Mouse (Mus musculus): ENCODE data around the gene Immt. TPM values are rescaled to one million over a fixed set of nuclear protein-coding genes. Genes with fewer than 3 reads are reported as not detected.

The Immt gene
- 100 to 1,000 TPM; 140 to 141 TPM for total RNA-seq (2021)

DNA sequence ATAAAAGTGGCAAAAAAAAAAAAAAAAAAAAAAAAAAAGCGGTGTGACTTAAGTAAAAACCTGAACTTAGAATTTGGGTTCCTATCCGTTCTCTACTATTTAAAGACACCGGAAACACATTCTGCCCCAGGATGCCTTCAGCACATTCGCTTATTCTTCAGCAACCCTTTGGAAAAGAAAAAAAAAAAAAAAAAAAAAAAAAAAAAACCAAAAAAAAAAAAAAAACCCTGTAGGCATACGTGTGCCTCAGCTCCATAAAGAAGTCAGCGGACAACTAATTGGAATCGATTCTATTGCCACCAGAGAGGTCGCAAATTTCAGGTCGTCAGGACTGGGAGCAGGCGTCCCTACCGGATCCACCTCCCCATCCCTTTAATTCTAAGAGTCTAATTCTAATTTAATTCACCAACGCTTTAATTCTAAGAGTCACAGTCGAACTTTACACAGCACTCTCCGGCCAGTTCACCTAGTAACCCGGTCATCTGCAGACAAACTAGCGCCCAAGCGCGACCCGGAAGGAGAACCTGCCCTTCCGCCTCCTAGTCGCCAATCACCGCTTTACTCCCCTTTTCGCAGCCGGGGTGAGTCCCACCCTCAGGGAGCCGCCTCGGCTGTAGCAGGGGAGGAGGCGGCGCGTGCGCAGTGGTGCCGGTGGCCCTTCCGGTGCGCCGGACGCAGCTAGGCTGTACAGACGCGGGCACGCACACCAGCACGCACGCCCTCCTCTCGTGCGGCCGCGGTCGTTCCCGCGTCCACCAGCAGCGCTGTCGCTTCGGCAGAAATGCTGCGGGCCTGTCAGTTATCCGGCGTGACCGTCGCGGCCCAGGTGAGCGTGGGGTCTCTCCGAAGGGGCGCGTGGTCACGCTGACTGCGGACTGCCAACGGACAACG lies at the start of gene Immt:
Immt (plus strand) TSS at position 642 of the 891 bp plus-strand sequence.
- intact Hi-C loops (cut with DNase I) = loop anchor here (2.0 kb wide), 1 partner anchor 390 kb away; the partner anchor contains the start of gene Rmnd5a
- peak; percentile 97 to 99 for DNase-seq (ENCODE audit: low spot score in 2 of 2)

DNA sequence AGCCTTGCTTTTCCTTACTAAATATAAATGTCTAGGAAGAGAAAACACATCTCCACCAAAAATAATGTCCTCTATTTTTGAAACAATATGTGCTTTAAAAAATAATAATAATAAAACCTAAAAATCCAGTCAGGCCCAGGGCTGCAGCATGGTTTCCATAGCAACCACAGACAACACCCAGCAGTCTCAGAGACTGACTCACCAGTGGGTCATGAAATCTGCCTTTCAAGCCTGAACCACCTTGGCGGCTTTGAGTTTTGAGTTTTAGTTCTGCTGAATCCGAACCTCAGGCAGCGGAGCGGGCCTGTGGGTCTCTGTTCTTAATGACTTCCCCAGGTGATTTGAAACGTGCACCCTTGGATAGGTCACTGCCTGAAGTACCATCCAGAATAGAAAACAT lies 48.0 kb upstream of the Immt start:
- DNase-seq (ENCODE audit: low spot score in 2 of 2) = peak; percentile 37 to 67
- intact Hi-C loops (cut with DNase I) = no loop called here

GRCm38 (mm10) chr6:71788348-71788747 lies 42.8 kb upstream of the Immt start:
- intact Hi-C loops (cut with DNase I) = no loop called here
- DNase-seq (ENCODE audit: low spot score in 2 of 2) = no peak

- no peak for DNase-seq (ENCODE audit: low spot score in 2 of 2)
- intact Hi-C loops (cut with DNase I) = no loop called here
Observed at GRCm38 (mm10) chr6:71791771-71792170, 39.4 kb upstream of the Immt start.

- DNase-seq (ENCODE audit: low spot score in 2 of 2) = no peak
- intact Hi-C loops (cut with DNase I) = no loop called here
Observed at GRCm38 (mm10) chr6:71799391-71799790, 31.7 kb upstream of the Immt start.

DNA sequence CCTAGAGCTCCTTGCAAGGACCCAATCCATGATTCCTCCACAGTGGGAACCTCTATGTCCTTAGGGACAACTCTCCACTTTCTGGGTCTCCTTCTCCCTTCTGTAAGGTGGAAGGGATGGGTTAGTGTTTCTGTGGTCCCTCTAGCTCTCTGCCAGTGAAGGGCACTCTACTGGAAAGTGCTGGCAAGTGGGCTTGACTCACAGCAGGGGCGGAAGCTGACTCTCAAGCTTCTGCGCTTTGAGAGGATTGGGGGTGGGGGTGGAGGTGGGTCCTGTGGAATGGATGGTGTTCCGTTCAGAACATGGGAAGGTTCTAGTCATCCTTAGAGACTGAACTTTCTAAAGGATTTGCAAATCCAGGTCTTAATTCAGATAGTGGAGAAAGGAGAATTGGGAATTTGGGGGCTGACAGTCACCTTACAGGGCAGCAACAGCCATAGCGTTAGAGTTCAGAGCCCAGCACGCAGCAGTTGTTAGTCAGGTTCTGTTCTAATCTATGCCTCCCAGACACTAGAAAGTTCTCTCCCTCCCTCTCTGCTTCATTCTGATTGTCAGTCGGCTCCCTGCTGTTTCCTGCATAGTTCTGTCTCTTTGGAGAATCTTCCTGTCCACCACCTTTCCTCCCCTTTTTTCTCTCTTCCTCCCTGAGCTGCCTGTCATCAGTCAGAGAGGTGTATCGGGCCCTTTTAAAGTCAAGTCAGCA lies 30.0 kb upstream of the Immt start:
- DNase-seq (ENCODE audit: low spot score in 2 of 2) = no peak
- intact Hi-C loops (cut with DNase I) = loop anchor here (2.0 to 10.0 kb wide), 7 partner anchors 28 to 636 kb away; partner anchors contain the start of genes Reep1 and Rnf103

- peak; percentile 53 to 93 for DNase-seq (ENCODE audit: low spot score in 2 of 2)
- intact Hi-C loops (cut with DNase I) = loop anchor here (2.0 to 10.0 kb wide), 7 partner anchors 29 to 637 kb away; partner anchors contain the start of genes Reep1 and Rnf103
Observed at GRCm38 (mm10) chr6:71801714-71802094, 29.4 kb upstream of the Immt start.

DNA sequence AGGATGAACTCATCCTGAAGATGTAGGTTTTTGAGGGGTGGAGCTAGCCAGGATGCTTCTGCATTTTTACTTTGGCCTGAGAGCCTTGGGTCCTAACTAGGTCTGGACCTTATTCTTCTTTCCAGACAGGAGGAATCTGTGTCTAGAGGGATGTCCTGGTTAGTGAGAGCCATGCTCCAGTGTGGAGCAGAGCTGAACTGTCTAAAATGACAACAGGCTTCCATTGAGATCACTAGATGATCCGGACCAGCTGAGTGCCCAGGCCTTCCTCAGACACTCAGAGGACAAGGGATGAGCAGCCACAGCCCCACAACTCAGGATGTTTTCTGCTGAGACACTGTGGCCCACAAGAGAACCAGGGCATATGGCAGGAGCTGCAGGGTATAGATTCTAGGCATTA lies 27.5 kb upstream of the Immt start:
- intact Hi-C loops (cut with DNase I) = loop anchor here (2.0 to 10.0 kb wide), 7 partner anchors 56 to 639 kb away; partner anchors contain the start of genes Kdm3a, Reep1 and Rnf103
- DNase-seq (ENCODE audit: low spot score in 2 of 2) = no peak

GRCm38 (mm10) chr6:71804061-71804829 lies 26.9 kb upstream of the Immt start:
- DNase-seq (ENCODE audit: low spot score in 2 of 2) = peak; percentile 84 to 91
- intact Hi-C loops (cut with DNase I) = loop anchor here (2.0 to 10.0 kb wide), 7 partner anchors 57 to 639 kb away; partner anchors contain the start of genes Kdm3a, Reep1 and Rnf103

DNA sequence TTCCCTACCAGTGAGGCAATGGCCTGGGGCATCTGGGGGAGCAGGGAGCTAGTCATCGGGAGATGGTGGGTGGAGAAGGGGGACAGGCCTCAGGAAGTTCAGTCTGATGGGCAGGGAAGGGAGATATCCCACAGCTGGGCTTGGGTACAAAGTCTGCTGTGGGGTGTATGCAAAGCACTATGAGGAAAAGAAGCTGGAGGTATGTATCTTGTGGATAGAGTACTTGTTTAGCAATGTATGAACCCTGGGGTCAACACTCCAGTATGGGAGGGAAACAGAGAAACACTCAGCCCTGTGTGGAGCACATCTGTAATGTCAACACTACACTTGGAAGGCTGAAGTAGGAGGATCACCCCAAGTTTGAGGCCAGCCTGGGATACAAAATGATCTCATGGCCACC lies 24.4 kb upstream of the Immt start:
- intact Hi-C loops (cut with DNase I) = loop anchor here (10.0 kb wide), 3 partner anchors 312 to 642 kb away; partner anchors contain the start of gene Rnf103
- DNase-seq (ENCODE audit: low spot score in 2 of 2) = no peak

GRCm38 (mm10) chr6:71809890-71810289 lies 21.2 kb upstream of the Immt start:
- intact Hi-C loops (cut with DNase I) = loop anchor here (10.0 kb wide), 3 partner anchors 315 to 645 kb away; partner anchors contain the start of gene Rnf103
- no peak for DNase-seq (ENCODE audit: low spot score in 2 of 2)

DNA sequence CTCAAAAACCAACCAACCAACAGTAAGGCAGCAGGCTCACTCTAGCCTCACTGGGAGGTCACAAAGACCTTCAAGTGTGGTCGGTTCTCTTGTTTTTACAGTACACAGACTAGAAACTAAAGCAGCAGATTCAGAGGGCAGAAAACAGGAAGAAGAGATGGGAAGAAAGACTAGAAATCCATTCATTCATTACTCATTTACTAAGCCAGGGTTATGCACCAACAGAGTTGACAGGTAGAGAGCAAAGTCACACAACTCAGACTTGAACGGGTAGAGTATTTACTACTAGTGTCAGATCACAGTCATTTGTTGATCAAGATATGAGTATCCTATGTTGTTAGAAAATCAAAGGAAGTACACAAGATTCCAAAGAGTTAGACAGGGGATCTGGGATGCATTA lies 18.3 kb upstream of the Immt start:
- intact Hi-C loops (cut with DNase I) = no loop called here
- no peak for DNase-seq (ENCODE audit: low spot score in 2 of 2)

- DNase-seq (ENCODE audit: low spot score in 2 of 2) = no peak
- intact Hi-C loops (cut with DNase I) = loop anchor here (5.0 to 10.0 kb wide), 3 partner anchors 188 to 675 kb away; partner anchors contain the start of genes Kdm3a, Krcc1 and Thnsl2
Observed at GRCm38 (mm10) chr6:71819764-71820292, 11.3 kb upstream of the Immt start.

GRCm38 (mm10) chr6:71823085-71823484 lies 8.0 kb upstream of the Immt start:
- intact Hi-C loops (cut with DNase I) = loop anchor here (5.0 to 10.0 kb wide), 3 partner anchors 191 to 678 kb away; partner anchors contain the start of genes Kdm3a, Krcc1 and Thnsl2
- no peak for DNase-seq (ENCODE audit: low spot score in 2 of 2)

GRCm38 (mm10) chr6:71823488-71823887 lies 7.6 kb upstream of the Immt start:
- DNase-seq (ENCODE audit: low spot score in 2 of 2) = peak; percentile 93 to 95
- intact Hi-C loops (cut with DNase I) = loop anchor here (5.0 to 10.0 kb wide), 3 partner anchors 191 to 679 kb away; partner anchors contain the start of genes Kdm3a, Krcc1 and Thnsl2

DNA sequence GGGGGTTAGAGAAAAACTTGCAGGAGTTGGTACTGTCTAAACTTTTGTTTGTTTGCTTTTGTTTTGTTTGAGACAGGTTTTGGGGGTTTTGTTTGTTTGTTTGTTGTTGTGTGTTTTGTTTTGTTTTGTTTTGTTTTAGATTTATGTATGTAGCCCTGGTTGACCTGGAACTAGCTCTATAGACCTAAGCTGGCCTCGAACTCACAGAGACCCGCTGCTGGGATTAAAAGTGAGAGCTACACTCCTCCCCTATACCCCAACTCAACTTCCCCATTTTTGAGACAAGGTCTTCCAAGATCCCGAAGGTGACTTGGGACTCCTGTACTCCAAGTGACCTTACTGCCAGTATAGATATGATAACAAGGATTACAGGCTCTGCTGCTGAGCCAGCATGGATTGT lies 7.2 kb upstream of the Immt start:
- DNase-seq (ENCODE audit: low spot score in 2 of 2) = no peak
- intact Hi-C loops (cut with DNase I) = loop anchor here (5.0 to 10.0 kb wide), 3 partner anchors 192 to 679 kb away; partner anchors contain the start of genes Kdm3a, Krcc1 and Thnsl2

DNA sequence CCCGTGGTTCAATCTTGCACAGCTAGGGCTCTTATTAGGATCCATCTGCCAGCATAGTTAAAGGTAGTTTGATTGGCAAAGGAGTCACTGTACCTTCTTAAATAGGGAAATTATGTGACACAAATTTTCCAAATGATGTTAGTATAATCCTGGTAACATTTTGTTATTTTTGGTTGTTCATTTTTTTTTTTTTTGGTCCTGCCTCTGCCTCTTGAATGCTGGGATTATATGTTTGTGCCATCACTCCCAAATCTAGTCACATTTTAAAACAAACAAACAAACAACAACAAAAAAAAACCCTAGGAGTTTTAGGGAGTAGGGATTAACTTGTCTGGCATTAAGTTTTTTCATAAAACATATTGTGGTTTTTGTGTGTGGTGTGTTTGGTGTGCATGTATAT lies 4.3 kb upstream of the Immt start, which contains the start of gene Mrpl35:
Mrpl35 (minus strand) TSS at position 101 of the 400 bp plus-strand sequence.
- no peak for DNase-seq (ENCODE audit: low spot score in 2 of 2)
- intact Hi-C loops (cut with DNase I) = loop anchor here (10.0 kb wide), 2 partner anchors 552 to 682 kb away; partner anchors contain the start of genes Krcc1 and Thnsl2

DNA sequence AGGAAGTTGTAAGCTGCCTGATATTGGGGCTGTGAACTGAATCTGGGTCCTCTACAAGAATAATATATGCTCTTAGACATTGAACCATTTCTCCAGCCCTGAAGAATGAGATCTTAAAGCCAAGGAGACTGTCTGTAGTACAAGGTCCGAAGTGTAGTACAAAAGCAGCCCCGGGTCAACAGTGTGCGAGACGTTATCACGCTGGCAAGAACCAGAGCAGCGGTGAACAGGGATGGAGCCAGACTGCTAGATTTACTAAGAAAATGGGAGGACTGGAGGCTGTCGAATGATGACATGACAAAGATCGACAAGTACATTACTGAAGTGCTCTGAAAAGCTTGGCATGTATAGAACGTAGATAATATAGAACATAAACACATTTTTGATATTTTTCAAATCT lies 1.4 kb upstream of the Immt start:
- intact Hi-C loops (cut with DNase I) = loop anchor here (2.0 to 10.0 kb wide), 3 partner anchors 389 to 685 kb away; partner anchors contain the start of genes Krcc1, Rmnd5a and Thnsl2
- no peak for DNase-seq (ENCODE audit: low spot score in 2 of 2)

Measured in left cerebral cortex, postnatal 25 days (tissue).